Mouse (Mus musculus) embryonic facial prominence, embryonic 13.5 days (tissue): ENCODE measurements around the gene Mad1l1. TPM values are rescaled to one million over a fixed set of nuclear protein-coding genes. Genes with fewer than 3 reads are reported as not detected.

Source experiments
- ATAC-seq: fragments of 200-750 bp; cut with Nextera tagmentation; 2 replicates; pipeline ENCODE4 v1.8.0; 2017; ENCODE audit warnings: low read depth; ENCODE audit not compliant: insufficient number of reproducible peaks, insufficient read depth, low FRiP score, low TSS enrichment
- H3K27ac ChIP-seq: fragments of 300-500 bp; sonication (generic); 2 replicates; pipeline ENCODE4 v1.5.1; 2015; ENCODE audit warnings: moderate library complexity, mild to moderate bottlenecking, inconsistent platforms
- H3K27me3 ChIP-seq: fragments of 300-500 bp; sonication (generic); 2 replicates; pipeline ENCODE4 v1.6.1; 2015; ENCODE audit warnings: mild to moderate bottlenecking, inconsistent platforms
- H3K36me3 ChIP-seq: fragments of 300-500 bp; sonication (generic); 2 replicates; pipeline ENCODE4 v1.6.1; 2015; ENCODE audit warnings: mild to moderate bottlenecking, inconsistent platforms
- H3K4me1 ChIP-seq: fragments of 300-500 bp; sonication (generic); 2 replicates; pipeline ENCODE4 v1.6.1; 2015; ENCODE audit warnings: inconsistent platforms
- H3K4me2 ChIP-seq: fragments of 300-500 bp; sonication (generic); 2 replicates; pipeline ENCODE4 v1.6.1; 2015; ENCODE audit warnings: moderate library complexity, mild to moderate bottlenecking, inconsistent platforms
- H3K4me3 ChIP-seq: fragments of 300-500 bp; sonication (generic); 2 replicates; pipeline ENCODE4 v1.5.1; 2015; ENCODE audit warnings: mild to moderate bottlenecking, inconsistent platforms
- H3K9ac ChIP-seq: fragments of 300-500 bp; sonication (generic); 2 replicates; pipeline ENCODE4 v1.6.1; 2015; ENCODE audit warnings: mild to moderate bottlenecking, inconsistent platforms
- H3K9me3 ChIP-seq: fragments of 300-500 bp; sonication (generic); 2 replicates; pipeline ENCODE4 v1.6.1; 2016; ENCODE audit warnings: inconsistent platforms
- WGBS: fragments of 180-500 bp; shearing (Covaris S2); methylation state at CpG from one replicate; pipeline ENCODE4 v1.1.7; 2015; ENCODE audit warnings: mixed read lengths; 5-methylcytosine and 5-hydroxymethylcytosine counted together
- polyA plus RNA-seq: library from polyadenylated mRNA; unstranded; fragments of >200 nt; fragmentation: Nextera tagmentation; extraction: Ambion mirVana; gene quantifications from 2 replicates; pipeline ENCODE4 v1.2.1, GENCODE M21; 2015

Gene Mad1l1
- polyA plus RNA-seq, 1 experiment from 2014 or later: 58.1 TPM

GRCm38 (mm10) chr5:140257439-140257838 lies 63.9 kb downstream of the Mad1l1 start:
- no peak overlapping the region for H3K4me3 ChIP-seq
- peaks cover 47% of the 10 kb centered on the region for H3K36me3 ChIP-seq
- 92% methylated on average over 5 of the region's 5 CpGs for WGBS
- H3K4me2 ChIP-seq: no peak overlapping the region
- no peak overlapping the region for H3K27ac ChIP-seq
- no peaks in the 10 kb centered on the region for H3K9me3 ChIP-seq
- H3K4me1 ChIP-seq: no peaks in the 10 kb centered on the region
- no peak overlapping the region for H3K9ac ChIP-seq
- ATAC-seq: no peak
- no peaks in the 10 kb centered on the region for H3K27me3 ChIP-seq

GRCm38 (mm10) chr5:140256685-140257084 lies 64.7 kb downstream of the Mad1l1 start:
- no peaks in the 10 kb centered on the region for H3K4me1 ChIP-seq

GRCm38 (mm10) chr5:140255265-140255664 lies 66.1 kb downstream of the Mad1l1 start:
- Histone ChIP-seq H3K27me3 (no peaks in the 10 kb centered on the region), H3K36me3 (peaks cover 46% of the 10 kb centered on the region), H3K9ac (no peak overlapping the region), H3K9me3 (no peaks in the 10 kb centered on the region), H3K4me1 (no peaks in the 10 kb centered on the region), H3K27ac (no peak overlapping the region), H3K4me3 (no peak overlapping the region), H3K4me2 (no peak overlapping the region)
- WGBS: 87% methylated on average over 5 of the region's 5 CpGs
- no peak for ATAC-seq

More at GRCm38 (mm10) chr5:140256685-140257084, 64.7 kb downstream of the Mad1l1 start:
- Histone ChIP-seq H3K4me3 (no peak overlapping the region), H3K27ac (no peak overlapping the region), H3K36me3 (peaks cover 53% of the 10 kb centered on the region), H3K9ac (no peak overlapping the region), H3K27me3 (no peaks in the 10 kb centered on the region), H3K9me3 (no peaks in the 10 kb centered on the region), H3K4me2 (no peak overlapping the region)
- no peak for ATAC-seq
- WGBS: 91% methylated on average over 10 of the region's 10 CpGs

- Histone ChIP-seq H3K4me3 (no peak overlapping the region), H3K36me3 (peaks cover 40% of the 10 kb centered on the region), H3K4me1 (no peaks in the 10 kb centered on the region), H3K9me3 (no peaks in the 10 kb centered on the region), H3K27me3 (no peaks in the 10 kb centered on the region), H3K27ac (no peak overlapping the region), H3K4me2 (no peak overlapping the region), H3K9ac (no peak overlapping the region)
- WGBS: 95% methylated on average over 1 of the region's 1 CpGs
- ATAC-seq: no peak
These were observed 66.7 kb downstream of the Mad1l1 start for GRCm38 (mm10) chr5:140254656-140255055.

GRCm38 (mm10) chr5:140251989-140252388 lies 69.4 kb downstream of the Mad1l1 start:
- Histone ChIP-seq H3K27me3 (no peaks in the 10 kb centered on the region), H3K4me3 (no peak overlapping the region), H3K27ac (no peak overlapping the region), H3K4me1 (no peaks in the 10 kb centered on the region), H3K4me2 (no peak overlapping the region), H3K9me3 (no peaks in the 10 kb centered on the region), H3K36me3 (peaks cover 27% of the 10 kb centered on the region), H3K9ac (no peak overlapping the region)
- no peak for ATAC-seq
- 91% methylated on average over 2 of the region's 2 CpGs for WGBS

- ATAC-seq: no peak
- no peaks in the 10 kb centered on the region for H3K27me3 ChIP-seq
- 86% methylated on average over 3 of the region's 3 CpGs for WGBS
- no peaks in the 10 kb centered on the region for H3K4me1 ChIP-seq
- no peak overlapping the region for H3K4me3 ChIP-seq
- H3K36me3 ChIP-seq: peaks cover 20% of the 10 kb centered on the region; the same call in 1 of the 2 replicates
- H3K9me3 ChIP-seq: no peaks in the 10 kb centered on the region
- no peak overlapping the region for H3K27ac ChIP-seq
- no peak overlapping the region for H3K9ac ChIP-seq
- H3K4me2 ChIP-seq: no peak overlapping the region
These were observed 71.0 kb downstream of the Mad1l1 start for GRCm38 (mm10) chr5:140250370-140250769.

GRCm38 (mm10) chr5:140249359-140250062 lies 71.8 kb downstream of the Mad1l1 start:
- Histone ChIP-seq H3K4me1 (no peaks in the 10 kb centered on the region), H3K9me3 (no peaks in the 10 kb centered on the region), H3K27ac (no peak overlapping the region), H3K4me3 (no peak overlapping the region), H3K9ac (no peak overlapping the region), H3K4me2 (no peak overlapping the region), H3K36me3 (peaks cover 17% of the 10 kb centered on the region; the same call in 1 of the 2 replicates), H3K27me3 (no peaks in the 10 kb centered on the region)
- WGBS: 84% methylated on average over 6 of the region's 6 CpGs
- ATAC-seq: no peak

GRCm38 (mm10) chr5:140248101-140248500 lies 73.3 kb downstream of the Mad1l1 start:
- Histone ChIP-seq H3K9ac (no peak overlapping the region), H3K9me3 (no peaks in the 10 kb centered on the region), H3K4me2 (no peak overlapping the region), H3K27me3 (no peaks in the 10 kb centered on the region), H3K4me1 (no peaks in the 10 kb centered on the region), H3K27ac (no peak overlapping the region), H3K4me3 (no peak overlapping the region), H3K36me3 (peaks cover 17% of the 10 kb centered on the region; the same call in 1 of the 2 replicates)
- no peak for ATAC-seq
- WGBS: 89% methylated on average over 2 of the region's 2 CpGs

- H3K4me2 ChIP-seq: no peak overlapping the region
- H3K27ac ChIP-seq: no peak overlapping the region
- no peaks in the 10 kb centered on the region for H3K4me1 ChIP-seq
- ATAC-seq: no peak
- no peak overlapping the region for H3K4me3 ChIP-seq
- H3K36me3 ChIP-seq: peaks cover 8% of the 10 kb centered on the region; the same call in 1 of the 2 replicates
- H3K9me3 ChIP-seq: no peaks in the 10 kb centered on the region
- WGBS: 95% methylated on average over 3 of the region's 3 CpGs
- no peaks in the 10 kb centered on the region for H3K27me3 ChIP-seq
- H3K9ac ChIP-seq: no peak overlapping the region
These were observed 81.1 kb downstream of the Mad1l1 start for GRCm38 (mm10) chr5:140240235-140240634.

GRCm38 (mm10) chr5:140238880-140239279 lies 82.5 kb downstream of the Mad1l1 start:
- WGBS: 75% methylated on average over 3 of the region's 3 CpGs
- Histone ChIP-seq H3K36me3 (peaks cover 8% of the 10 kb centered on the region; the same call in 1 of the 2 replicates), H3K9ac (no peak overlapping the region), H3K27ac (no peak overlapping the region), H3K9me3 (no peaks in the 10 kb centered on the region), H3K27me3 (no peaks in the 10 kb centered on the region), H3K4me2 (no peak overlapping the region), H3K4me1 (no peaks in the 10 kb centered on the region), H3K4me3 (no peak overlapping the region)
- ATAC-seq: no peak

GRCm38 (mm10) chr5:140230818-140231217 lies 90.5 kb downstream of the Mad1l1 start:
- Histone ChIP-seq H3K27me3 (no peaks in the 10 kb centered on the region), H3K4me2 (no peak overlapping the region), H3K27ac (no peak overlapping the region), H3K4me1 (peaks cover 18% of the 10 kb centered on the region), H3K9me3 (no peaks in the 10 kb centered on the region), H3K4me3 (no peak overlapping the region), H3K9ac (no peak overlapping the region), H3K36me3 (0 out of 2 replicates have a peak, but pooled peaks cover 7% of the 10 kb centered on the region)
- ATAC-seq: no peak
- WGBS: 90% methylated on average over 6 of the region's 6 CpGs

GRCm38 (mm10) chr5:140228306-140228705 lies 93.0 kb downstream of the Mad1l1 start:
- Histone ChIP-seq H3K27ac (no peak overlapping the region), H3K27me3 (no peaks in the 10 kb centered on the region), H3K4me1 (peaks cover 37% of the 10 kb centered on the region), H3K36me3 (0 out of 2 replicates have a peak, but pooled peaks cover 7% of the 10 kb centered on the region), H3K4me3 (no peak overlapping the region), H3K9ac (no peak overlapping the region), H3K4me2 (no peak overlapping the region), H3K9me3 (no peaks in the 10 kb centered on the region)
- no peak for ATAC-seq
- 85% methylated on average over 3 of the region's 3 CpGs for WGBS
